Mouse (Mus musculus) heart, embryonic 13.5 days (tissue): ENCODE measurements around the gene Adamtsl5. TPM values are rescaled to one million over a fixed set of nuclear protein-coding genes. Genes with fewer than 3 reads are reported as not detected.

Experiments
- ATAC-seq: fragments of 200-750 bp; cut with Nextera tagmentation; 2 replicates; pipeline ENCODE4 v1.8.0; 2017; ENCODE audit warnings: moderate TSS enrichment; ENCODE audit not compliant: insufficient number of reproducible peaks, low FRiP score, low TSS enrichment; ENCODE audit errors: extremely low read depth
- H3K27ac ChIP-seq: fragments of 300-500 bp; sonication (generic); replicated peaks from 2 replicates; pipeline ENCODE4 v1.5.1; 2015; ENCODE audit warnings: moderate library complexity, mild to moderate bottlenecking, inconsistent platforms
- H3K27me3 ChIP-seq: fragments of 300-500 bp; sonication (generic); replicated peaks from 2 replicates; pipeline ENCODE4 v1.6.1; 2015; ENCODE audit warnings: mild to moderate bottlenecking, inconsistent platforms
- H3K36me3 ChIP-seq: fragments of 300-500 bp; sonication (generic); 2 replicates; pipeline ENCODE4 v1.6.1; 2015; ENCODE audit warnings: mild to moderate bottlenecking, inconsistent platforms
- H3K4me1 ChIP-seq: fragments of 300-500 bp; sonication (generic); 2 replicates; pipeline ENCODE4 v1.6.1; 2015; ENCODE audit warnings: inconsistent platforms
- H3K4me2 ChIP-seq: fragments of 300-500 bp; sonication (generic); 2 replicates; pipeline ENCODE4 v1.6.1; 2015; ENCODE audit warnings: inconsistent platforms, mild to moderate bottlenecking, moderate library complexity
- H3K4me3 ChIP-seq: fragments of 300-500 bp; sonication (generic); 2 replicates; pipeline ENCODE4 v1.5.1; 2015; ENCODE audit warnings: moderate library complexity, mild to moderate bottlenecking, inconsistent platforms
- H3K9ac ChIP-seq: fragments of 300-500 bp; sonication (generic); 2 replicates; pipeline ENCODE4 v1.6.1; 2015; ENCODE audit warnings: inconsistent platforms, mild to moderate bottlenecking, moderate library complexity
- H3K9me3 ChIP-seq: fragments of 300-500 bp; sonication (generic); 2 replicates; pipeline ENCODE4 v1.6.1; 2016; ENCODE audit warnings: inconsistent platforms
- WGBS: fragments of 180-500 bp; shearing (Covaris S2); methylation state at CpG from one replicate; pipeline ENCODE4 v1.1.7; 2015; ENCODE audit warnings: mixed read lengths; 5-methylcytosine and 5-hydroxymethylcytosine counted together
- polyA plus RNA-seq: library from polyadenylated mRNA; unstranded; fragments of >200 nt; fragmentation: Nextera tagmentation; extraction: Ambion mirVana; gene quantifications from 2 replicates; pipeline ENCODE4 v1.2.1, GENCODE M21; 2015

Adamtsl5 gene
- polyA plus RNA-seq, 1 experiment from 2014 or later, result 6.5 TPM

- ATAC-seq, result no peak
- WGBS, result 3% methylated on average over 12 of the region's 12 CpGs
- no peaks in the 10 kb centered on the region for H3K9me3 ChIP-seq
- H3K9ac ChIP-seq, result peak overlapping the region; percentile 61; the same call in 1 of the 2 replicates
- no peaks in the 10 kb centered on the region for H3K36me3 ChIP-seq
- peak overlapping the region; percentile 38 for H3K4me3 ChIP-seq
- peaks cover 38% of the 10 kb centered on the region for H3K27me3 ChIP-seq
- H3K27ac ChIP-seq, result no peak overlapping the region
- peaks cover 5% of the 10 kb centered on the region; the same call in 1 of the 2 replicates for H3K4me1 ChIP-seq
- H3K4me2 ChIP-seq, result peak overlapping the region; percentile 46
Observed at GRCm38 (mm10) chr10:80371411-80371966, 23.3 kb upstream of the Adamtsl5 start.

DNA sequence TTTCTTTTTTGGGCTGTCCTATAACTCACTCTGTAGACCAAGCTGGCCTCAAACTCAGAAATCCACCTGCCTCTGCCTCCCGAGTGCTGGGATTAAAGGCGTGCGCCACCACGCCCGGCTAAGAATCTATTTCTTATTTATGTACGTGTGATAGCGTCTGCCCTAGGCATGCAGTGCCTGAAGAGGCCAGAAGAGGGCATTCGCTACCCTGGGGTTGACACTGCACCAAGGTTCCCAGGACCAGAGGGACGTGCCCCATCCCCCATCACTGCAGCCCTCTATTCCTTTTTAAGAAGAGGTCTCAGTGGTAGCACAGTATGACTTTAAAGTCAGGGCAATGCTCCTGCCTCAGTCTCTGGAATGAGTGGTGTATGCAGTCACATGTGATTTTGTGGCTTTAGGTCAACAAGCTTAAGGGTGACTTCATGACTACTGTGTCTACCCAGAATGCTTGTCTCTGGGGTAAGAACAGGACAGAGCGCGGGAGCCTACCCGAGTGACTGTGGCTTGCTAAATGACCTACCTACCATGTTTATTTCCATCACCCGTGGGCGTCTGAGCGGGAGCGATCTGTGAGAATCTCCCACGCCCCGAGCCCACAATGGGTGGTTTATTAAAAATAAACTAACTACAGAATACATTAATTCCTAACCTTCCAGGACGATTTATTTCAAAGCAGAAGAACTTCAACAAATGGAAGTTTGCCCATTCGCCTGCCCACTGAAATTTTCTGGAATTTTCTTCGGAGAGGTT is 22.0 kb upstream of the Adamtsl5 start:
- H3K9me3 ChIP-seq, result no peaks in the 10 kb centered on the region
- H3K4me2 ChIP-seq, result no peak overlapping the region
- H3K27me3 ChIP-seq, result peaks cover 49% of the 10 kb centered on the region
- H3K4me3 ChIP-seq, result no peak overlapping the region
- H3K4me1 ChIP-seq, result peaks cover 5% of the 10 kb centered on the region; the same call in 1 of the 2 replicates
- H3K27ac ChIP-seq, result no peak overlapping the region
- no peak for ATAC-seq
- 73% methylated on average over 21 of the region's 21 CpGs for WGBS
- no peak overlapping the region for H3K9ac ChIP-seq
- no peaks in the 10 kb centered on the region for H3K36me3 ChIP-seq

DNA sequence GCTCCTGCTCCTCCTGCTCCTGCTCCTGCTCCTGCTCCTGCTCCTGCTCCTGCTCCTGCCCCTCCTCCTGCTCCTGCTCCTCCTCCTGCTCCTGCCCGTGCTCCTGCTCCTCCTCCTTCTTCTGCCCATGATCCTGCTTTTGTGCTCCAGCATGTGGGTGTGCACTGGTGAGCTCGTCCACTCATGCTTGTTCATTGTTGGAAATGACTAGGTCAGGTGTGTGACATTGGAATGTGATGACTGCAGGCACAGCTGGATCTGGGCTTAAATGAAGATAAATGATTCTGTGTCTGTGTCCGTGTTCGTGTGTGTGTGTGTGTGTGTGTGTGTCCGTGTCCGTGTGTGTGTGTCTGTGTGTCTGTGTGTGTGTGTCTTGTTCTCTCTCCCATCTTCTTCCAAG is 20.2 kb upstream of the Adamtsl5 start:
- Histone ChIP-seq H3K4me1 (peaks cover 5% of the 10 kb centered on the region; the same call in 1 of the 2 replicates), H3K4me3 (no peak overlapping the region), H3K27me3 (peaks cover 66% of the 10 kb centered on the region), H3K4me2 (no peak overlapping the region), H3K27ac (no peak overlapping the region), H3K36me3 (no peaks in the 10 kb centered on the region), H3K9me3 (no peaks in the 10 kb centered on the region), H3K9ac (no peak overlapping the region)
- 83% methylated on average over 6 of the region's 6 CpGs for WGBS
- no peak for ATAC-seq

GRCm38 (mm10) chr10:80367954-80368353 is 19.7 kb upstream of the Adamtsl5 start:
- ATAC-seq, result no peak
- Histone ChIP-seq H3K27me3 (peaks cover 65% of the 10 kb centered on the region), H3K4me1 (peaks cover 5% of the 10 kb centered on the region; the same call in 1 of the 2 replicates), H3K4me3 (no peak overlapping the region), H3K36me3 (no peaks in the 10 kb centered on the region), H3K9ac (no peak overlapping the region), H3K9me3 (no peaks in the 10 kb centered on the region), H3K27ac (no peak overlapping the region), H3K4me2 (no peak overlapping the region)
- 58% methylated on average over 5 of the region's 5 CpGs for WGBS

GRCm38 (mm10) chr10:80365736-80366135 is 17.5 kb upstream of the Adamtsl5 start:
- no peaks in the 10 kb centered on the region for H3K9me3 ChIP-seq
- no peaks in the 10 kb centered on the region for H3K4me1 ChIP-seq
- H3K36me3 ChIP-seq, result no peaks in the 10 kb centered on the region
- no peak overlapping the region for H3K4me3 ChIP-seq
- WGBS, result 56% methylated on average over 6 of the region's 6 CpGs
- H3K9ac ChIP-seq, result no peak overlapping the region
- H3K4me2 ChIP-seq, result no peak overlapping the region
- H3K27me3 ChIP-seq, result peaks cover 68% of the 10 kb centered on the region
- H3K27ac ChIP-seq, result no peak overlapping the region
- ATAC-seq, result no peak

DNA sequence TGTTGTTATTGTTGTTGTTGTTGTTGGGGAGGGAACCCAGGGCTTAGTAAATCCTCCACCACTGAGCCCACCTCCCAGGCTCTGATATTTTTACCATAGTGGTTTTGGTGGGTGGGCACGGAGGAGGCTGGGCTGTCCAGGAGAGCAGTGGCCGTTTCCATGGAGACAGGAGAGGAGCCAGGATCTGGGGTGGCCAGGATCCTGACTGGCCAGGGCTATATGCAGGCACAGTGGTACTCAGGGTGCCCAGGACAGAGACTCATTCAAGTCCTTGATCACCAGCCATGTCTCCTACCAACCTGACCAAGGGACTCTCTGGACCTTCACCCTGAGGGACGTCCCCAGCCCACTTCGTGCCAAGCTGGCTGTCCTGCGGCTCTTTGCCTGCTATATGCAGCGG is 15.5 kb upstream of the Adamtsl5 start:
- Histone ChIP-seq H3K4me1 (no peaks in the 10 kb centered on the region), H3K27ac (no peak overlapping the region), H3K4me3 (no peak overlapping the region), H3K9me3 (no peaks in the 10 kb centered on the region), H3K27me3 (peaks cover 80% of the 10 kb centered on the region), H3K36me3 (no peaks in the 10 kb centered on the region), H3K4me2 (no peak overlapping the region), H3K9ac (no peak overlapping the region)
- no peak for ATAC-seq
- 50% methylated on average over 6 of the region's 6 CpGs for WGBS

DNA sequence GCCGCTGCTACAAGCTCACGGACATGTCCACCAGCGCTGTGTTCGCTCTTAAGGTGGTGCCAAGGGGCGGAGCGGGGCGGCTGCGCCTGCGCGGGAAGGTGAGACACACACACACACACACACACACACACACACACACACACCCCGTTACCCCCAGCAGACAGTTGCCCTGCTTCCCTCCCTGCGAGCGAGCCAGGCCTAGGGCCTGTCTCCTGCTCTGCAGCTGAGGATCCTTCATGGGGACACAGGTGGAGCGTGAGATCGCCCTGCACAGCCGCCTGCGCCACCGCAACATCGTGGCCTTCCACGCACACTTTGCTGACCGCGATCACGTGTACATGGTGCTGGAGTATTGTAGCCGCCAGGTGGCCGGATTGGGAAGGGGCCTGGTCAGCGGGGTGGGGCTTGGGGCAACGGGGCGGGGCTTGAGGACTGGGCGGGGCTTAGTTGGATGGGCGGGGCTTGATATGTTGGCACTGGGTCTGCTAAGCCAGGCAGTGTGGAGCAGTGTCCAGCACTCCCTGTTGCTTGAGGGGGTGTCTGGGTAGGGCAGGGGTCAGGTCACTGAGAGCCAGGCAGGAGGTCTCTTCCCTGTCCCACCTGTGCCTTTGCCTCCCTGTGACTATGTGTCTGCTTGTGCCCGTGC is 9.9 kb upstream of the Adamtsl5 start:
- WGBS, result 7% methylated on average over 31 of the region's 31 CpGs

GRCm38 (mm10) chr10:80357336-80357735 is 9.1 kb upstream of the Adamtsl5 start:
- H3K4me2 ChIP-seq, result no peak overlapping the region
- H3K36me3 ChIP-seq, result no peaks in the 10 kb centered on the region
- peak overlapping the region; percentile 31; the same call in 1 of the 2 replicates for H3K4me3 ChIP-seq
- no peak overlapping the region for H3K27ac ChIP-seq
- no peaks in the 10 kb centered on the region for H3K9me3 ChIP-seq
- H3K4me1 ChIP-seq, result peaks cover 19% of the 10 kb centered on the region
- ATAC-seq, result no peak
- whole genome bisulfite sequencing, result 40% methylated on average over 7 of the region's 7 CpGs
- H3K27me3 ChIP-seq, result peaks cover 91% of the 10 kb centered on the region
- H3K9ac ChIP-seq, result no peak overlapping the region; the same call in 1 of the 2 replicates

More for the DNA sequence above, 9.9 kb upstream of the Adamtsl5 start:
- peaks cover 89% of the 10 kb centered on the region for H3K27me3 ChIP-seq
- peaks cover 12% of the 10 kb centered on the region for H3K4me1 ChIP-seq
- no peaks in the 10 kb centered on the region for H3K36me3 ChIP-seq
- peak; percentile 12; the same call in 1 of the 2 replicates for ATAC-seq
- peak overlapping the region; percentile 31 for H3K4me3 ChIP-seq
- no peaks in the 10 kb centered on the region for H3K9me3 ChIP-seq
- peak overlapping the region; percentile 56 for H3K4me2 ChIP-seq
- H3K9ac ChIP-seq, result peak overlapping the region; percentile 37; the same call in 1 of the 2 replicates
- H3K27ac ChIP-seq, result no peak overlapping the region

- Histone ChIP-seq H3K4me2 (peak overlapping the region; percentile 57), H3K36me3 (no peaks in the 10 kb centered on the region), H3K4me1 (peaks cover 19% of the 10 kb centered on the region), H3K9me3 (no peaks in the 10 kb centered on the region), H3K4me3 (peak overlapping the region; percentile 41), H3K9ac (peak overlapping the region; percentile 66; the same call in 1 of the 2 replicates), H3K27me3 (peaks cover 97% of the 10 kb centered on the region), H3K27ac (no peak overlapping the region)
- no peak for ATAC-seq
- WGBS, result 2% methylated on average over 34 of the region's 34 CpGs
Observed at GRCm38 (mm10) chr10:80356737-80357136, 8.5 kb upstream of the Adamtsl5 start.

DNA sequence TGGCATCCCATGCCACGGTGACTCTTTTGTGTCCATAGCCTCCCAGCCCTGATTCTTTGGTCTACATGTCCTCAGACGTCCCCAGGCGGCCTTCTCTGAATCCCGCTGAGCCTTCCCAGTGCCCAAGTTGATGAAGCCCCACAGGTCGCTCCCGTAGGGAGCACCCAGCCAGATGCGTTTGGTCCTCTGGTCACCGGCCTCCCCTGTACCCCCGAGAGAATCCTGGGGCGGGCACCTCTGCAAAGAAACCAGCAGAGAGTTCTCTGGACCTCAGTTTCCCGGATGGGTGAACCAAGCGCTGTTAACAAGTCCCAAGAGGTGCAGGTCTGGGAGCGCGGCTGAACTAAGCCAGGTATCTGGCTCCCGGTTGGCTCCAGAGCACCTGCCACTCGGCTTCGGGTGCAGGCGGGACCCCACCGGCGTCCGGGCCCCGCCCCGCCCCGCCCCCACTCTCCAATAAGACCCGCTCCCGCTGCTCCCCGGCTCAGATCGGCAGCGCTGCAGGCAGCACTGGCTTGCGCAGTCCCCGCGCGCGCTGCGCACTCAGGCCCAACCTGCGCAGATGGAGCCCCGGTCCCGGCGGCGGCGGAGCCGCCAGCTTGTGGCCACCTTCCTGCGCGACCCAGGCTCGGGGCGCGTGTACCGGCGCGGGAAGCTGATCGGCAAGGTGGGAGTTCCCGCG is 7.9 kb upstream of the Adamtsl5 start, which contains the start of gene Plk5:
Gene Plk5, plus strand, starts transcription at position 459 of the 682 bp plus-strand sequence.
- Histone ChIP-seq H3K4me2 (peak within 1 kb of the TSS; percentile 57), H3K4me1 (peaks cover 19% of the 10 kb centered on the region), H3K9ac (peak within 1 kb of the TSS; percentile 66; the same call in 1 of the 2 replicates), H3K36me3 (no peaks in the 10 kb centered on the region), H3K9me3 (no peaks in the 10 kb centered on the region), H3K4me3 (peak within 1 kb of the TSS; percentile 41), H3K27ac (no peak within 1 kb of the TSS), H3K27me3 (peaks cover 100% of the 10 kb centered on the region)
- no peak for ATAC-seq
- WGBS, result 2% methylated on average over 53 of the region's 53 CpGs

GRCm38 (mm10) chr10:80355431-80355830 is 7.2 kb upstream of the Adamtsl5 start:
- H3K27ac ChIP-seq, result no peak overlapping the region
- H3K4me1 ChIP-seq, result peaks cover 19% of the 10 kb centered on the region
- WGBS, result 13% methylated on average over 9 of the region's 9 CpGs
- no peak for ATAC-seq
- H3K4me2 ChIP-seq, result no peak overlapping the region
- H3K9me3 ChIP-seq, result no peaks in the 10 kb centered on the region
- no peaks in the 10 kb centered on the region for H3K36me3 ChIP-seq
- H3K27me3 ChIP-seq, result peaks cover 100% of the 10 kb centered on the region
- no peak overlapping the region for H3K9ac ChIP-seq
- peak overlapping the region; percentile 41; the same call in 1 of the 2 replicates for H3K4me3 ChIP-seq
